Mouse (Mus musculus): Measurements from ENCODE around the gene Slc22a30.
"Not testable (repeated sequence)": the region's sequence is repeated elsewhere in the genome, so short reads cannot be mapped to it uniquely, and the experiment has no call there.

The Slc22a30 gene

DNA sequence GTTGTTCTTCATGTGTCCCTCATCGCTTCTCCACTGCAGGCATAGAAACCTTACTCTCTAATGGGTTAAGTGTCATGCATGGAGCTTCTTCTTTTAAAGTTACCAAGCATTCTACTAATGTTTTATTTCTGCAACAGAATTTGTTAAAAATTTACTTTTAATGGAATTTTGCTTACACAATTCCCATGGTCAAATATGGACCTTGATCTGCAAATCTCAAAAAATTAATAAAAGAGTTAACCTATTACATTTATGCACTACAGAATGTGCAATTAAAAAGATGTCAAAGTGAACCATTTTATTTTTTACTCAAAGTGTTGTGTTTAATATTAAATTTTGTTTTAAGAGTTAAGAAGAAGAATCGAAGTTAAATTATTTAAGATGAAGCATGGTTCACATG is at the start of gene Slc22a30:
Gene Slc22a30, minus strand, starts transcription at position 101 of the 400 bp plus-strand sequence.
- DNase-seq (ENCODE audit: low spot score) = not testable (repeated sequence)

GRCm38 (mm10) chr19:8448321-8448720 is 43.4 kb upstream of the Slc22a30 start:
- no peak for DNase-seq (ENCODE audit: low spot score)

- no peak for DNase-seq (ENCODE audit: low spot score)
Measured at GRCm38 (mm10) chr19:8447516-8447915, 42.6 kb upstream of the Slc22a30 start.

DNA sequence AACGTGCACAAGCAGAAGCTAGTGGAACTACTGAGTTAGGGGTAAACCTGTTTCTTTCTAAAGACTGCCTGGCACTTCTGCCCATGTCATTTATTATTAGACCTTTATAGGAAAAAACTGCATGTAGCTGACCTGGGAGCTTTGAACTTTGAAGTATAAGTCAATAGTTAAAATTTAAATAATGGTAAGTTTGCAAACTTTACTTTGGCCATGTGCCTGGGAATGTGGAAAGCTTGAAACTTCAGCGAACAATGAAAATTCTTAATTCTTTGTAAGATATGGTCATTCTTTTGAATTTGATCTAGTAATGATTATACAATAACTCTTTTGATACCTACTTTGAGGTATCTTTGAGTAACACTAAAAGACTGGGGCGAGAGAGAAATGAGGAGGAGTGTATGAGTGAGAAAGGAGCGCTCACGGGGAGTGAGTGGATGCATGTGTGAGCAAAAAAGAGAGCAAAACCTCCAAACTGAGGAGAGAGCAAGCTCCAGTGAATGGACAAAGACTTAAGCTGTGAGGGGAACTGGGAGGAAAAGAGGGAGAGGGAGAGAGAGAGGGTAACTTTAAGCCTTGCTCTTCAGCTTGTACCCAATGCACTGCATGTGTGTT is 26.2 kb upstream of the Slc22a30 start:
- DNase-seq (ENCODE audit: low spot score) = no peak

GRCm38 (mm10) chr19:8407290-8408021 is 2.5 kb upstream of the Slc22a30 start:
- DNase-seq (ENCODE audit: low spot score) = not testable (repeated sequence)

All from c-Kit-positive CD71-positive TER-119-positive erythroid progenitor cells, embryonic 14.5 days (primary cell).